Comparison of ENCODE assay signal across 16 mouse cellular contexts in the genomic region with DNA sequence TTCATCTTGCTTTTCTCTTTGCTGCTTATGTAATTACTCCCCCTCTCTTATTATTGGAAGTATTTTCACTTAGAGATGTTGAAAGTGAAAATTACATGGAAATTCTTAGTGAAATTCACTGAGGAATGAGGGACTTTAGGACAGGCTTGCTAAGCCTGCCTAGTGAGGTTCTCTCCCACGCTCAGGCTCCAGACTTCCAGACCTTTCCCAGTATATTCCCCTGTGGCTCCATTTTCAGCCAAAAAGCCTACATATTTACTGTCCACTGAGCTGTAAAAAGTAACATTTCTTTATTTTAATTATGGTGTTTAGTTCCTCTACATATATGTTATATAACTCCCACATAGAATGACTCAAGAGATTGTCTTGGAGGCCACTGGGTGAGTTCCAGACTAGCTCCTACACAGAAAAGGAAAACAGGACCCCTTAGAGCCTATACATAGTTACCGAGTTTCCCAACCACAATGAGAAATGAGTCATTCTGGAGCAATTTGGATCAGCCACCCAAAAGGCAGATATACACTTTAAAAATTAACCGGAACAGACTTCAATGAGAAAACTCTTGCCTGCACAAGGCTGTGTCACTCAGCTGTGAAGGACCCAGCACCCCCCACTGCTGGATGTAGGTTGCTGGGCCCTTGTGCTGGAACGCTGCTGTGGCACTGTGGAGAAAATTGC.
A peak's percentile ranks its signal among the peaks of the same experiment; 100 is the strongest.
DNase-seq lines count a peak whose midpoint lies in the region; ATAC-seq and TF ChIP-seq lines count a peak whose summit lies in the region.
"Had no signal": no experiment of that assay in that cellular context is flagged by ENCODE, and none has a peak within 500 bp of the region (broad histone marks: within the 10 kb centered on the region; RNA-seq: fewer than 3 reads in every experiment).

No protein-coding gene starts in this region.

- H3K9ac ChIP-seq in forebrain, embryonic 12.5 days = no peak overlapping the region

- H3K4me2 ChIP-seq in forebrain, embryonic 12.5 days = no peak overlapping the region
- H3K4me2 ChIP-seq: heart, embryonic 11.5 days had no signal

- no peaks in the 10 kb centered on the region for H3K27me3 ChIP-seq in forebrain, embryonic 12.5 days

- H3K4me1 ChIP-seq in forebrain, embryonic 12.5 days = no peaks in the 10 kb centered on the region

- no peak for ATAC-seq in forebrain, embryonic 12.5 days (ENCODE audit: low FRiP score)
- ATAC-seq: hindbrain, postnatal 0 days had no signal

- peak overlapping the region; percentile 54; the same call in 1 of the 2 replicates for H3K27ac ChIP-seq in left cerebral cortex, adult 2 months
- no peak overlapping the region for H3K27ac ChIP-seq in forebrain, embryonic 12.5 days
- H3K27ac ChIP-seq: hindbrain, postnatal 0 days had no signal

- 77% methylated on average over 4 of the region's 4 CpGs for WGBS in forebrain, embryonic 12.5 days

- TF ChIP-seq CTCF in left cerebral cortex, adult 2 months (IDR thresholded peaks at IDR 0.05) = no peak

- H3K4me3 ChIP-seq in left cerebral cortex, adult 2 months = no peak overlapping the region
- H3K4me3 ChIP-seq in forebrain, embryonic 12.5 days (replicated peaks) = no peak overlapping the region

- peak; percentile 7 for DNase-seq in layer of hippocampus, adult 9-11 months
- DNase-seq in layer of hippocampus, postnatal 36 days = no peak
- peak; percentile 83 for DNase-seq in brain, adult 2 months (ENCODE audit: low read depth, low spot score)
- DNase-seq in left cerebral cortex, adult 2 months (ENCODE audit: extremely low spot score in 1 of 2, low spot score in 2 of 2) = peak; percentile 9 to 21
- DNase-seq in right cerebral cortex, postnatal 14 days = peak; percentile 5
- DNase-seq in lung, postnatal 4 days = no peak
- DNase-seq: adrenal gland, adult 8-10 months; cerebellum, adult 9-11 months; gastrocnemius, postnatal 14 days; heart, postnatal 36 days; liver; lung, adult 2 months; thymus, postnatal 25 days had no signal

- H3K36me3 ChIP-seq in forebrain, embryonic 12.5 days (replicated peaks) = no peaks in the 10 kb centered on the region

- intact Hi-C loops in left cerebral cortex, adult 2 months (cut with DNase I) = loop anchor here (2.0 to 5.0 kb wide), 3 partner anchors 32 to 256 kb away; no protein-coding TSS in a partner anchor

- no peaks in the 10 kb centered on the region for H3K9me3 ChIP-seq in forebrain, embryonic 12.5 days

Comparison
In these comparisons a context has a peak if more than half of its experiments do, and no peak if none do; other contexts are left out.
1. DNase-seq: peak in layer of hippocampus, adult 9-11 months (single experiment), brain, adult 2 months (single experiment), left cerebral cortex, adult 2 months (2 of 2) and right cerebral cortex, postnatal 14 days (single experiment); none in layer of hippocampus, postnatal 36 days (0 of 2) and lung, postnatal 4 days (0 of 2).